Mouse (Mus musculus) liver, adult 2 months (tissue): ENCODE data around the gene Bcl6.

Experiments
- CTCF ChIP-seq: fragments of 200-500 bp; IDR thresholded peaks from 2 replicates; pipeline ENCODE4 v1.5.1; 2011; ENCODE audit warnings: low read depth, low read length, control low read depth
- POLR2A ChIP-seq: fragments of 200-500 bp; IDR thresholded peaks from 2 replicates; pipeline ENCODE4 v1.6.1; 2011; ENCODE audit warnings: low read length, control low read depth; ENCODE audit not compliant: insufficient read depth; ENCODE audit errors: extremely low read depth

GRCm38 (mm10) chr16:23989209-23990160 is 833 bp upstream of the Bcl6 start:
- TF ChIP-seq POLR2A (peak; percentile 29; the same call in 1 of the 2 replicates), CTCF (no peak)
